Mouse (Mus musculus) hindbrain, postnatal 0 days (tissue): ENCODE data around the gene Igf2. TPM values are rescaled to one million over a fixed set of nuclear protein-coding genes. Genes with fewer than 3 reads are reported as not detected.

Experiments
- ATAC-seq: fragments of 200-750 bp; cut with Nextera tagmentation; 2 replicates; pipeline ENCODE4 v1.8.0; 2017; ENCODE audit warnings: mild to moderate bottlenecking, moderate TSS enrichment, moderate library complexity
- DNase-seq: peaks from one replicate; pipeline ENCODE4 v3.0.0-alpha.2; 2015; ENCODE audit warnings: low spot score
- H3K27ac ChIP-seq: fragments of 300-500 bp; sonication (generic); 2 replicates; pipeline ENCODE4 v1.5.1; 2014; ENCODE audit warnings: mild to moderate bottlenecking
- H3K27me3 ChIP-seq: fragments of 300-500 bp; sonication (generic); 2 replicates; pipeline ENCODE4 v1.6.1; 2014; ENCODE audit warnings: low read length, mixed read lengths; ENCODE audit not compliant: insufficient read depth
- H3K36me3 ChIP-seq: fragments of 300-500 bp; sonication (generic); 2 replicates; pipeline ENCODE4 v1.6.1; 2014; ENCODE audit warnings: low read length, mixed read lengths; ENCODE audit not compliant: insufficient read depth
- H3K4me1 ChIP-seq: fragments of 300-500 bp; sonication (generic); 2 replicates; pipeline ENCODE4 v1.6.1; 2014; ENCODE audit warnings: antibody characterized with exemption, low read length, mixed read lengths; ENCODE audit not compliant: insufficient read depth
- H3K4me2 ChIP-seq: fragments of 300-500 bp; sonication (generic); 2 replicates; pipeline ENCODE4 v1.6.1; 2014; ENCODE audit warnings: low read depth, mild to moderate bottlenecking, low read length, moderate library complexity, mixed read lengths
- H3K4me3 ChIP-seq: fragments of 300-500 bp; sonication (generic); 2 replicates; pipeline ENCODE4 v1.5.1; 2014; ENCODE audit warnings: low read length
- H3K9ac ChIP-seq: fragments of 300-500 bp; sonication (generic); replicated peaks from 2 replicates; pipeline ENCODE4 v1.6.1; 2014; ENCODE audit warnings: mild to moderate bottlenecking, low read length, moderate library complexity, mixed read lengths
- H3K9me3 ChIP-seq: fragments of 300-500 bp; sonication (generic); 2 replicates; pipeline ENCODE4 v1.6.1; 2016; ENCODE audit warnings: low read length, mixed read lengths
- CTCF ChIP-seq: IDR thresholded peaks from 2 replicates; pipeline ENCODE4 v1.5.1; 2016; ENCODE audit warnings: antibody characterized with exemption, control low read depth, low read depth
- WGBS: fragments of 180-500 bp; shearing (Covaris S2); extraction: QIAGEN DNeasy Blood & Tissue Kit; methylation state at CpG from one replicate; pipeline ENCODE4 v1.1.7; 2014; 5-methylcytosine and 5-hydroxymethylcytosine counted together
- microRNA counts: library from miRNA; unstranded; fragments of <30 nt; microRNA quantifications from one replicate; lab custom pipeline; 2015
- microRNA-seq, 2 experiments: library from miRNA; unstranded; fragments of <30 nt; microRNA quantifications; one replicate each; pipeline ENCODE4; 2016
- polyA plus RNA-seq: library from polyadenylated mRNA; unstranded; fragments of >200 nt; fragmentation: Nextera tagmentation; extraction: Ambion mirVana; gene quantifications from 2 replicates; pipeline ENCODE4 v1.2.1, GENCODE M21; 2015
- total RNA-seq: library from RNA; depleted of rRNA; stranded (reverse); fragments of >200 nt; gene quantifications from 2 replicates; pipeline ENCODE4 v1.2.3, GENCODE M21; 2014; rRNA removed

Igf2 gene
- total and polyA plus RNA-seq, 2 experiments from 2014 or later: 279 to 308 TPM

DNA sequence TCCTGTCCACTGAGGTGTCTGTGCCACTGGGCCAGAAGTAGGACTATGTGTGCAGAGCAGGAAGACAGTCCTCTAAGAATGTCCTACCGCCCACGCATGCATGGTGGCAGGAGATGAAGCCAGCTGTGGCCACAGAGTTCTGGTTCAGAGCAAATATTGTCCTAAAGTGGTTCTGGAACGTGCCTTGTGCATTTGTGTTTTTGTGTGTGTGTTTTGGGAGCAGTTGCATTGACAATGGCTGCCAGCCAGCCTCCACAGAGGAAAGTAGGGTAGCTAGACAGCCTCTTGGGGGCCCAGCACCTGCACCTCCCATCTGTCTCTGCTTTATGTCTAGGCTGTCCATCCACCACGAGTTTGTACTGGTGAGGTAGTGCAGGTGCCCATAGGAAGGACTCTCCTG lies 44.4 kb downstream of the Igf2 start:
- H3K4me1 ChIP-seq: no peaks in the 10 kb centered on the region
- DNase-seq (no peak), ATAC-seq (no peak)
- no peak overlapping the region for H3K27ac ChIP-seq
- TF ChIP-seq CTCF: no peak
- no peaks in the 10 kb centered on the region for H3K36me3 ChIP-seq
- no peak overlapping the region for H3K9ac ChIP-seq
- H3K9me3 ChIP-seq: no peaks in the 10 kb centered on the region
- H3K4me2 ChIP-seq: no peak overlapping the region
- no peaks in the 10 kb centered on the region for H3K27me3 ChIP-seq
- 70% methylated on average over 4 of the region's 4 CpGs for WGBS
- no peak overlapping the region for H3K4me3 ChIP-seq

DNA sequence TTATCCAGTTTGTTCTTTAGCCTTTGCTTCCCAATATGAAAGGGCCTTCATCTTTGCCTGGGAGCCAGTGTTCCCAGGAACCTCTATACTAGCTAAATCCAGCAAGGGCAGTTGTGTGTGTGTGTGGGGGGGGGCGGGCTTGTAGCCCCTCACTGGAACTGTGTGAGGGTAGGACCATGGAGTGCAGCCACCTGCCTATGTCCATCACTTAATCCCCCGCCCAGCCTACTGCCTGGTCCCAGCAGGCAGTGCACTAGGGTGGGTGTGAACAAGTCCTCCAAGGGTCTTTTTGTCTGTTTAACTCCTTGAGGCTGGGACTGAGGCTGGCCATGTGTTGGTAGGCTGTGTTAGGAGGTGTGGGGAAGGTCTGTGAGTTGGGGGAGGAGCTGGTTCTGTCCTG lies 53.5 kb downstream of the Igf2 start:
- Histone ChIP-seq H3K36me3 (no peaks in the 10 kb centered on the region), H3K27ac (no peak overlapping the region), H3K9ac (no peak overlapping the region), H3K4me2 (no peak overlapping the region), H3K4me3 (no peak overlapping the region), H3K27me3 (no peaks in the 10 kb centered on the region), H3K9me3 (no peaks in the 10 kb centered on the region), H3K4me1 (no peaks in the 10 kb centered on the region)
- 45% methylated on average over 2 of the region's 2 CpGs for WGBS
- ATAC-seq (no peak), DNase-seq (no peak)
- no peak for TF ChIP-seq CTCF

DNA sequence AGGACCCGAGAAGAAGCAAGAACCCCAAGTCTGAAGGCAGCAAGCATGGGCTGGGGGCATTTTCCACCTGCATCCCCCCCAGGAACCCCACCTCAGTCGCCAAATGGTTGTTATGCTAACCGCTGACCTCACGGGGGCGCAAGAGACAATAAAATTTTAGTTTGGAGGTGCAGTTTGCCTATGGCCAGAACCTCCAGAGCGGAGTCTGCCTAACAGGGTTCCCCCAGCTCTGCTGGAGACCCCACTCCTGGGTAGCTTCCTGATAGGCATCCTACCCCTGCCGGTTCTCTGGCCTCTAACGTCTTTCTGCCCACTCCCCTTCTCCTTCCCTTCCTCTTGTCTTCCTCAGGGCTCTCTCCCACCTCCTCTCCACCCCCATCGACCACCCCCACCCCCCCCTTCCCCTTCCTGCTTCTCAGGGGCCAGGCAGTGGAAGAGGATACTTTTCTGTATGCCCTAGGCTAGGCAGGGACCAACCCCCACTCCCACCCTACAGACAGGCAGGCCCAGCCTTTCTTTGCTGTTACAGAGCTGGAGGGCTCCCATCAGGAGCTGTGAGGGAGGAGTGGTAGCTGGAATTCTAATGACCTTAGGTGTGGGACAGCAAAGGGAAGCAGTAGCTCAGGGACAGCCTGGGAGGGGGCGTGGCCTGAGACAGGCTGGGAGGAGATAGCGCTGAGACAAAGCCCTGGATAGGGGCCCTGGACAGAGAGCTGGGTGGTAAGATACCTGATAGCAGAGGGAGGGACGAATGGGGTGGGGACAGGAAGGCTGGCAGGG lies 55.8 kb downstream of the Igf2 start:
- H3K9me3 ChIP-seq: no peaks in the 10 kb centered on the region
- H3K4me1 ChIP-seq: no peaks in the 10 kb centered on the region
- DNase-seq: peak; percentile 69
- no peak overlapping the region for H3K27ac ChIP-seq
- no peaks in the 10 kb centered on the region for H3K27me3 ChIP-seq
- 6% methylated on average over 12 of the region's 12 CpGs for WGBS
- H3K9ac ChIP-seq: no peak overlapping the region
- no peaks in the 10 kb centered on the region for H3K36me3 ChIP-seq
- peak; percentile 76 for TF ChIP-seq CTCF
- H3K4me2 ChIP-seq: peak overlapping the region; percentile 30
- no peak overlapping the region for H3K4me3 ChIP-seq
- peak; percentile 72 for ATAC-seq

DNA sequence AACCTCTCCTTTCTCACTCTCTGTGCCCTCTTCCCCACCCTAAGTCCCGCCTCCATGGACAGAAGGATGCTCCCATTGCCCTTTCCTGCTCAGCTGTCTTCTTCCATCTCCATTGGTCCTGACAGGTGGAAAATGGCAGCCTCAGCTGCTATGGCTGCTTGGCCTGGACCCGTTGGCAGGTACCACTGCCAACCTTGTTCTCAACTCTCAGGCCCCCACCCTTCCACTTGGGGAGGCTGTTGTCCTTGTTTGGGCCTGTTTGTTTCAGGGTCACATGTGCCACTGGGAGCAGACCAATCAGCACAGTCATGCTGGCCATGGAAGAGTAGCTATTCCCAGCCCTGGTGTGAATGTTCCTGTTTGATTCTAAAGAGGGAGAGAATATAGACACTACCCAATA lies 65.7 kb downstream of the Igf2 start:
- H3K27me3 ChIP-seq: no peaks in the 10 kb centered on the region

More for the DNA sequence above, 65.7 kb downstream of the Igf2 start:
- Histone ChIP-seq H3K4me1 (no peaks in the 10 kb centered on the region), H3K36me3 (no peaks in the 10 kb centered on the region), H3K4me3 (no peak overlapping the region), H3K4me2 (no peak overlapping the region), H3K9ac (no peak overlapping the region), H3K27ac (no peak overlapping the region), H3K9me3 (no peaks in the 10 kb centered on the region)
- WGBS: 78% methylated on average over 2 of the region's 2 CpGs
- DNase-seq: no peak
- no peak for ATAC-seq
- no peak for TF ChIP-seq CTCF

MicroRNAs encoded within 50 kb of the gene (microRNA counts, 519-probe panel; counts per million panel counts)
- not detected for microRNA mmu-miR-483 (lab: Ali Mortazavi, UCI)

Small RNA genes within 50 kb of the gene (microRNA-seq; reads per million reads assigned to microRNA genes)
- 295 to 298 reads per million in 2 experiments for gene Mir483

Other genes with a start within 250 kb of the Igf2 start
- not detected in 2 replicates for gene Syt8, start 232.0 kb downstream of the Igf2 start, total RNA-seq
- 0.15 TPM in 1 of 2 replicates, not detected in the other for gene Syt8, start 232.0 kb downstream of the Igf2 start, polyA plus RNA-seq
- gene Tnni2, start 225.0 kb downstream of the Igf2 start, total RNA-seq: 1.3 and 8.5 TPM in 2 replicates
- 0.63 TPM in 2 replicates for gene Tnni2, start 225.0 kb downstream of the Igf2 start, polyA plus RNA-seq
- 4.6 and 16.6 TPM in 2 replicates for gene Lsp1, start 206.0 kb downstream of the Igf2 start, total RNA-seq
- 6.6 and 7.2 TPM in 2 replicates for gene Lsp1, start 206.0 kb downstream of the Igf2 start, polyA plus RNA-seq
- gene Tnnt3, start 168.0 kb downstream of the Igf2 start, total RNA-seq: 1.3 and 4.7 TPM in 2 replicates
- 3.1 and 3.9 TPM in 2 replicates for gene Tnnt3, start 168.0 kb downstream of the Igf2 start, polyA plus RNA-seq
- gene Mrpl23, start 134.1 kb downstream of the Igf2 start, total RNA-seq: 64.0 and 69.3 TPM in 2 replicates
- gene Mrpl23, start 134.1 kb downstream of the Igf2 start, polyA plus RNA-seq: 17.4 and 25.5 TPM in 2 replicates
- gene Gm49394, start 3.1 kb upstream of the Igf2 start, total RNA-seq: 0.32 and 0.68 TPM in 2 replicates
- gene Gm49394, start 3.1 kb upstream of the Igf2 start, polyA plus RNA-seq: not detected in 2 replicates
- gene Ins2, start 76.6 kb upstream of the Igf2 start, total RNA-seq: not detected in 2 replicates
- 1.4 and 2.7 TPM in 2 replicates for gene Ins2, start 76.6 kb upstream of the Igf2 start, polyA plus RNA-seq